Mouse (Mus musculus) heart, embryonic 14.5 days (tissue): ENCODE data around the gene Ltc4s. TPM values are rescaled to one million over a fixed set of nuclear protein-coding genes. Genes with fewer than 3 reads are reported as not detected.

Experiments used
- ATAC-seq: fragments of 200-750 bp; cut with Nextera tagmentation; 2 replicates; pipeline ENCODE4 v1.8.0; 2017; ENCODE audit warnings: low read depth, moderate TSS enrichment; ENCODE audit not compliant: insufficient number of reproducible peaks, insufficient read depth, low FRiP score
- H3K27ac ChIP-seq, 2 experiments: fragments of 200-500 bp in 1 of 2; fragments of 300-500 bp in 1 of 2; sonication (generic) in 1 of 2; replicated peaks in 1 of 2; 2 replicates each; pipeline ENCODE4 v1.5.1; 2012 to 2014; ENCODE audit warnings: low read depth in 2 of 2, low read length in 2 of 2, control low read depth in 1 of 2, mild to moderate bottlenecking in 1 of 2, mixed read lengths in 1 of 2; ENCODE audit not compliant: control insufficient read depth in 1 of 2, insufficient read depth in 1 of 2
- H3K27me3 ChIP-seq: fragments of 300-500 bp; sonication (generic); 2 replicates; pipeline ENCODE4 v1.6.1; 2014; ENCODE audit warnings: mild to moderate bottlenecking, low read length, control low read depth; ENCODE audit not compliant: control insufficient read depth, insufficient read depth
- H3K36me3 ChIP-seq: fragments of 300-500 bp; sonication (generic); 2 replicates; pipeline ENCODE4 v1.6.1; 2014; ENCODE audit warnings: mild to moderate bottlenecking, control low read depth, low read length, mixed read lengths; ENCODE audit not compliant: control insufficient read depth, insufficient read depth
- H3K4me1 ChIP-seq, 2 experiments: fragments of 200-500 bp in 1 of 2; fragments of 300-500 bp in 1 of 2; sonication (generic) in 1 of 2; 2 replicates each; pipeline ENCODE4 v1.6.1; 2012 to 2014; ENCODE audit warnings: low read length in 2 of 2, control low read depth in 1 of 2, mixed read lengths in 1 of 2; ENCODE audit not compliant: control insufficient read depth in 2 of 2, insufficient read depth in 2 of 2
- H3K4me2 ChIP-seq: fragments of 300-500 bp; sonication (generic); 2 replicates; pipeline ENCODE4 v1.6.1; 2014; ENCODE audit warnings: mild to moderate bottlenecking, low read length
- H3K4me3 ChIP-seq, 2 experiments: fragments of 200-500 bp in 1 of 2; fragments of 300-500 bp in 1 of 2; sonication (generic) in 1 of 2; 2 replicates each; pipeline ENCODE4 v1.5.1; 2012 to 2014; ENCODE audit warnings: low read length in 2 of 2, mild to moderate bottlenecking in 2 of 2, control low read depth in 1 of 2, low read depth in 1 of 2, moderate library complexity in 1 of 2; ENCODE audit not compliant: control insufficient read depth in 1 of 2, insufficient read depth in 1 of 2
- H3K9ac ChIP-seq: fragments of 300-500 bp; sonication (generic); 2 replicates; pipeline ENCODE4 v1.6.1; 2014; ENCODE audit warnings: mild to moderate bottlenecking, low read length
- H3K9me3 ChIP-seq: fragments of 300-500 bp; sonication (generic); 2 replicates; pipeline ENCODE4 v1.6.1; 2016; ENCODE audit warnings: low read length, control low read depth; ENCODE audit not compliant: control insufficient read depth
- WGBS: fragments of 180-500 bp; shearing (Covaris S2); extraction: QIAGEN DNeasy Blood & Tissue Kit; methylation state at CpG from one replicate; pipeline ENCODE4 v1.1.7; 2014; 5-methylcytosine and 5-hydroxymethylcytosine counted together
- polyA plus RNA-seq: library from polyadenylated mRNA; unstranded; fragments of >200 nt; fragmentation: Nextera tagmentation; extraction: Ambion mirVana; gene quantifications from 2 replicates; pipeline ENCODE4 v1.2.1, GENCODE M21; 2014

Gene Ltc4s
- polyA plus RNA-seq, 1 experiment from 2014 or later: 1.9 TPM

- Histone ChIP-seq H3K27ac (no peak overlapping the region), H3K4me1 (peaks cover 12 to 16% of the 10 kb centered on the region in 2 experiments), H3K4me3 (no peak overlapping the region), H3K36me3 (no peaks in the 10 kb centered on the region), H3K27me3 (no peaks in the 10 kb centered on the region), H3K4me2 (no peak overlapping the region), H3K9me3 (no peaks in the 10 kb centered on the region), H3K9ac (no peak overlapping the region)
- WGBS: 72% methylated on average over 7 of the region's 7 CpGs
- no peak for ATAC-seq
Measured at GRCm38 (mm10) chr11:50248473-50249171, 10.2 kb upstream of the Ltc4s start.

GRCm38 (mm10) chr11:50245269-50245668 lies 6.9 kb upstream of the Ltc4s start:
- no peaks in the 10 kb centered on the region for H3K36me3 ChIP-seq
- H3K9me3 ChIP-seq: no peaks in the 10 kb centered on the region
- no peak for ATAC-seq
- H3K9ac ChIP-seq: no peak overlapping the region
- WGBS: 73% methylated on average over 5 of the region's 5 CpGs
- H3K27me3 ChIP-seq: no peaks in the 10 kb centered on the region
- no peak overlapping the region for H3K27ac ChIP-seq
- H3K4me1 ChIP-seq: no peaks in the 10 kb centered on the region
- no peak overlapping the region for H3K4me2 ChIP-seq
- H3K4me3 ChIP-seq: no peak overlapping the region

- no peak overlapping the region for H3K27ac ChIP-seq
- ATAC-seq: no peak
Measured at GRCm38 (mm10) chr11:50243926-50244325, 5.5 kb upstream of the Ltc4s start.

GRCm38 (mm10) chr11:50240235-50240911 lies 2.0 kb upstream of the Ltc4s start:
- no peak overlapping the region for H3K4me3 ChIP-seq
- WGBS: 66% methylated on average over 7 of the region's 7 CpGs
- H3K9me3 ChIP-seq: no peaks in the 10 kb centered on the region
- H3K36me3 ChIP-seq: 0 out of 2 replicates have a peak, but pooled peaks cover under 1% of the 10 kb centered on the region
- no peak overlapping the region for H3K9ac ChIP-seq
- peaks cover 24% of the 10 kb centered on the region for H3K27me3 ChIP-seq
- no peak overlapping the region for H3K27ac ChIP-seq
- no peak for ATAC-seq
- no peak overlapping the region for H3K4me2 ChIP-seq
- H3K4me1 ChIP-seq: peaks cover 14 to 17% of the 10 kb centered on the region in 2 experiments; a peak in 3 of 4 replicates

More at GRCm38 (mm10) chr11:50243926-50244325, 5.5 kb upstream of the Ltc4s start:
- H3K4me2 ChIP-seq: no peak overlapping the region
- H3K36me3 ChIP-seq: no peaks in the 10 kb centered on the region
- no peak overlapping the region for H3K9ac ChIP-seq
- no peaks in the 10 kb centered on the region for H3K4me1 ChIP-seq
- H3K9me3 ChIP-seq: no peaks in the 10 kb centered on the region
- H3K4me3 ChIP-seq: no peak overlapping the region
- WGBS: 74% methylated on average over 6 of the region's 6 CpGs
- 0 out of 2 replicates have a peak, but pooled peaks cover 5% of the 10 kb centered on the region for H3K27me3 ChIP-seq

GRCm38 (mm10) chr11:50238821-50239791 lies 690 bp upstream of the Ltc4s start:
- ATAC-seq: no peak
- H3K4me1 ChIP-seq: peaks cover 14 to 17% of the 10 kb centered on the region in 2 experiments; a peak in 3 of 4 replicates
- H3K36me3 ChIP-seq: peaks cover 13% of the 10 kb centered on the region
- H3K9me3 ChIP-seq: no peaks in the 10 kb centered on the region
- H3K27ac ChIP-seq: no peak overlapping the region
- no peak overlapping the region for H3K4me2 ChIP-seq
- peaks cover 24% of the 10 kb centered on the region for H3K27me3 ChIP-seq
- H3K9ac ChIP-seq: no peak overlapping the region
- H3K4me3 ChIP-seq: no peak overlapping the region
- WGBS: 90% methylated on average over 9 of the region's 9 CpGs

- H3K4me2 ChIP-seq: peak overlapping the region; percentile 94
- ATAC-seq: peak; percentile 7; the same call in 1 of the 2 replicates
- H3K4me3 ChIP-seq: peak overlapping the region; percentile 52 to 61
- peaks cover 32% of the 10 kb centered on the region for H3K36me3 ChIP-seq
- WGBS: 2% methylated on average over 65 of the region's 66 CpGs
- H3K27me3 ChIP-seq: peaks cover 24% of the 10 kb centered on the region
- H3K9me3 ChIP-seq: no peaks in the 10 kb centered on the region
- peaks cover 14 to 17% of the 10 kb centered on the region in 2 experiments; a peak in 3 of 4 replicates for H3K4me1 ChIP-seq
- peak overlapping the region; percentile 73 for H3K9ac ChIP-seq
- no peak overlapping the region for H3K27ac ChIP-seq
Measured at GRCm38 (mm10) chr11:50236937-50237835, 1.2 kb downstream of the Ltc4s start.
